ENCODE assay signal across 8 mouse cellular contexts in genomic region chr9:123850705-123851061, GRCm38 (mm10). TPM values are rescaled to one million over a fixed set of nuclear protein-coding genes. Genes with fewer than 3 reads are reported as not detected.
DNase-seq lines count a peak whose midpoint lies in the region; ATAC-seq and TF ChIP-seq lines count a peak whose summit lies in the region.

No protein-coding gene starts in this region.

- 1% methylated on average over 2 of the region's 2 CpGs for WGBS in heart, adult 2 months
- 13% methylated on average over 2 of the region's 2 CpGs for WGBS in kidney, postnatal 0 days
- WGBS in spleen, adult 2 months, result 0% methylated on average over 2 of the region's 2 CpGs

- peak overlapping the region; percentile 82 for H3K4me2 ChIP-seq in kidney, postnatal 0 days (ENCODE audit: low read length)

- no peaks in the 10 kb centered on the region for H3K36me3 ChIP-seq in testis, adult 2 months (ENCODE audit: control insufficient read depth, insufficient read depth, low read length)
- peaks cover 19% of the 10 kb centered on the region for H3K36me3 ChIP-seq in heart, adult 2 months (ENCODE audit: control insufficient read depth, insufficient read depth, low read length)
- no peaks in the 10 kb centered on the region for H3K36me3 ChIP-seq in kidney, postnatal 0 days (ENCODE audit: insufficient read depth, low read length)
- H3K36me3 ChIP-seq in spleen, adult 2 months (ENCODE audit: control insufficient read depth, insufficient read depth, low read length), result no peaks in the 10 kb centered on the region

- no peaks in the 10 kb centered on the region for H3K9me3 ChIP-seq in kidney, postnatal 0 days (replicated peaks; ENCODE audit: low read length)

- no peak for TF ChIP-seq CTCF in testis, adult 2 months (IDR thresholded peaks at IDR 0.05; ENCODE audit: control insufficient read depth, insufficient read depth, insufficient replicate concordance, low read depth, low read length)
- TF ChIP-seq CTCF in heart, adult 2 months (IDR thresholded peaks at IDR 0.05), result no peak
- no peak for TF ChIP-seq CTCF in kidney, postnatal 0 days (IDR thresholded peaks at IDR 0.05; ENCODE audit: low read depth)
- TF ChIP-seq CTCF in spleen, adult 2 months (IDR thresholded peaks at IDR 0.05; ENCODE audit: extremely low read depth, insufficient read depth, insufficient read length, insufficient replicate concordance), result no peak

- H3K27ac ChIP-seq in testis, adult 2 months (ENCODE audit: control insufficient read depth, insufficient read depth, low read depth, low read length), result peak overlapping the region; percentile 90
- peak overlapping the region; percentile 95 for H3K27ac ChIP-seq in heart, adult 2 months
- H3K27ac ChIP-seq in kidney, postnatal 0 days, result peak overlapping the region; percentile 97
- H3K27ac ChIP-seq in spleen, adult 2 months (ENCODE audit: insufficient read depth, low read length), result peak overlapping the region; percentile 100

- H3K4me1 ChIP-seq in testis, adult 2 months (ENCODE audit: control insufficient read depth, insufficient read depth, low read length), result no peaks in the 10 kb centered on the region; the same call in 1 of the 2 replicates
- peaks cover 4% of the 10 kb centered on the region for H3K4me1 ChIP-seq in heart, adult 2 months (ENCODE audit: control insufficient read depth, insufficient read depth, low read length)
- H3K4me1 ChIP-seq in kidney, postnatal 0 days (replicated peaks; ENCODE audit: insufficient read depth, low read length), result no peaks in the 10 kb centered on the region
- H3K4me1 ChIP-seq in spleen, adult 2 months (ENCODE audit: control insufficient read depth, insufficient read depth, insufficient read length), result peaks cover 8% of the 10 kb centered on the region; the same call in 1 of the 2 replicates

- TF ChIP-seq EP300 in heart, adult 2 months (IDR thresholded peaks at IDR 0.05; ENCODE audit: insufficient read depth, low read depth, low read length), result 0 out of 2 replicates have a peak, but pooled peaks have one; percentile 39

- intact Hi-C loops in heart, adult 2 months (cut with DNase I), result loop anchor here (2.0 kb wide), 1 partner anchor 134 kb away; the partner anchor contains the start of gene Lztfl1

- TF ChIP-seq POLR2A in testis, adult 2 months (IDR thresholded peaks at IDR 0.05; ENCODE audit: control insufficient read depth, low read depth, low read length), result no peak
- TF ChIP-seq POLR2A in heart, adult 2 months (IDR thresholded peaks at IDR 0.05; ENCODE audit: insufficient read depth, low read depth, low read length), result peak; percentile 34; the same call in 1 of the 2 replicates
- TF ChIP-seq POLR2A in spleen, adult 2 months (IDR thresholded peaks at IDR 0.05; ENCODE audit: low read depth, low read length), result no peak

- H3K27me3 ChIP-seq in testis, adult 2 months (ENCODE audit: control insufficient read depth, insufficient read depth, low read length), result no peaks in the 10 kb centered on the region
- no peaks in the 10 kb centered on the region for H3K27me3 ChIP-seq in heart, adult 2 months (ENCODE audit: control insufficient read depth, insufficient read depth, low read length)
- no peaks in the 10 kb centered on the region for H3K27me3 ChIP-seq in kidney, postnatal 0 days (ENCODE audit: insufficient read depth, low read length)
- no peaks in the 10 kb centered on the region for H3K27me3 ChIP-seq in spleen, adult 2 months (ENCODE audit: control insufficient read depth, insufficient read depth, low read length)

- DNase-seq in testis, postnatal 10 days (ENCODE audit: low spot score), result no peak
- DNase-seq in embryo, embryonic 10.5 days (ENCODE audit: low spot score), result peak; percentile 30
- DNase-seq in heart, adult 2 months, result peak; percentile 52 to 61
- DNase-seq in kidney, postnatal 0 days (ENCODE audit: low spot score), result no peak
- peak; percentile 53 for DNase-seq in lung, postnatal 14 days
- peak in 1 of 2 experiments; percentile 48 for DNase-seq in spleen, adult 2 months (ENCODE audit: low read depth in 1 of 2, low spot score in 2 of 2)
- no peak for DNase-seq in left cerebral cortex, adult 9 months (ENCODE audit: low spot score in 2 of 2)

- no peaks in the 10 kb centered on the region; the same call in 1 of the 2 replicates for H3K79me2 ChIP-seq in heart, adult 2 months (replicated peaks; ENCODE audit: control insufficient read depth, insufficient read depth, low read length)

- ATAC-seq in kidney, postnatal 0 days (replicated peaks; ENCODE audit: low FRiP score, low read depth), result no peak

- H3K4me3 ChIP-seq in testis, adult 2 months (ENCODE audit: control insufficient read depth, low read depth, low read length), result peak overlapping the region; percentile 91
- peak overlapping the region; percentile 83 for H3K4me3 ChIP-seq in heart, adult 2 months
- H3K4me3 ChIP-seq in kidney, postnatal 0 days (replicated peaks; ENCODE audit: low read depth, low read length), result peak overlapping the region; percentile 70
- peak overlapping the region; percentile 83 for H3K4me3 ChIP-seq in spleen, adult 2 months (ENCODE audit: extremely low read depth, insufficient read depth, insufficient read length)

- peak overlapping the region; percentile 85 for H3K9ac ChIP-seq in heart, adult 2 months (ENCODE audit: low read depth, low read length)
- H3K9ac ChIP-seq in kidney, postnatal 0 days (ENCODE audit: low read depth, low read length), result peak overlapping the region; percentile 92

RNA-seq across cellular contexts. Expression of gene Fyco1, which starts 1.0 kb away (rescaled TPM):
- polyA plus RNA-seq in testis, adult 2 months (2012; rRNA removed), result 18.6 and 25.5 TPM in 2 replicates
- total RNA-seq in heart, adult 2 months (2021), result 100 to 1,000 TPM; 251 to 262 TPM
- polyA plus RNA-seq in heart, adult 2 months (2012; rRNA removed), result 55.5 and 101 TPM in 2 replicates
- 5.3 and 6.0 TPM in 2 replicates for polyA plus RNA-seq in kidney, postnatal 0 days (2015; fragmentation: Nextera tagmentation; extraction: Ambion mirVana)
- 5.0 and 6.0 TPM in 2 replicates for polyA plus RNA-seq in spleen, adult 2 months (2012; rRNA removed)

RNA-seq across cellular contexts. Expression of gene Xcr1, which starts 11.1 kb away (rescaled TPM):
- 0.10 and 0.20 TPM in 2 replicates for polyA plus RNA-seq in testis, adult 2 months (2012; rRNA removed)
- total RNA-seq in heart, adult 2 months (2021), result not detected
- 0.14 and 0.32 TPM in 2 replicates for polyA plus RNA-seq in heart, adult 2 months (2012; rRNA removed)
- polyA plus RNA-seq in kidney, postnatal 0 days (2015; fragmentation: Nextera tagmentation; extraction: Ambion mirVana), result 0.04 and 0.05 TPM in 2 replicates
- polyA plus RNA-seq in spleen, adult 2 months (2012; rRNA removed), result 3.2 and 3.5 TPM in 2 replicates

RNA-seq across cellular contexts. Expression of gene Cxcr6, which starts 44.4 kb away (rescaled TPM):
- polyA plus RNA-seq in testis, adult 2 months (2012; rRNA removed), result 0.05 TPM in 1 of 2 replicates, not detected in the other
- under 1 TPM in 1 of 2 experiments, not detected in 1; 0.16 TPM for total RNA-seq in heart, adult 2 months (2021)
- 0.15 and 0.37 TPM in 2 replicates for polyA plus RNA-seq in heart, adult 2 months (2012; rRNA removed)
- 0.17 and 0.18 TPM in 2 replicates for polyA plus RNA-seq in kidney, postnatal 0 days (2015; fragmentation: Nextera tagmentation; extraction: Ambion mirVana)
- polyA plus RNA-seq in spleen, adult 2 months (2012; rRNA removed), result 4.2 and 5.2 TPM in 2 replicates

Comparison
In these comparisons a context has a peak if more than half of its experiments do, and no peak if none do; other contexts are left out.
1. DNase-seq: peak in embryo, embryonic 10.5 days (single experiment), heart, adult 2 months (2 of 2) and lung, postnatal 14 days (single experiment); none in testis, postnatal 10 days (single experiment), kidney, postnatal 0 days (single experiment) and left cerebral cortex, adult 9 months (0 of 2).
2. Peak in every context shown above with its lines, with median percentiles within 50 percentile points of each other: H3K27ac ChIP-seq and H3K4me3 ChIP-seq.